Mouse (Mus musculus): ENCODE results near the gene Rimbp3. TPM values are rescaled to one million over a fixed set of nuclear protein-coding genes. Genes with fewer than 3 reads are reported as not detected.

The Rimbp3 gene
- total and polyA plus RNA-seq, 3 experiments, result 0.06 to 0.34 TPM; not detected in 1

DNA sequence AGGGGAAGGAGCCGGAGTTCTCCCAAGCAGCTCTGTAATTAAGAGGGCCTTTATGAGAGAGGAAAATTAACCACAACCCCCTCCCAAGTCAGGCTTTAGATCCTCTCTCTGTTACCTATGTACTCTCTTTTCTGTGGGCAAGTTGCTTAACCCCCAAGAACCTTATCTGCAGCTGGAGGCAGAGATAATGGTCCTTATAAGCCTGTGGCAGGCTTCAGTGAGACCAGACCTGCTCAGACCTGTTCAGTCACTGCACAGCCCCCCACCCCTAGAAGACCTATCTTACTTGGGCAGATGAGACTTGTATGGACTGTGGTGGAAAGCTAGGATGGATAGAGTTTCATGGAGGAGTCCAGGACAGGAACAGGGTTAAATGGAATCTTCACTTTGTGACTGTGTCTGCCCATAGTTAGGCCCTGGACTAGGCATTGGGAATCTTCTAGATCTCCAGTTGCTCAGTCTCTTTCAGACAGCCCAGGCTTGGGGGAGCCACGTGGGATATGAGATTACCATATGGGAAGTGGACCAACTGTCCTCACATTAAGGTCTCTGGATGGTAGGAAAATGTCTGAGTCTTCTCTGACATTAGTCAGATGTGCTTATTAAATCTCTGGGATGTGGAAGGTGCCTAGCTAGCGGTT lies 43.8 kb downstream of the Rimbp3 start:
- in situ Hi-C loops (cut with MboI; ENCODE audit: low pct_ligation_motif_present, low pct_unique_long_range_greater_than_20kb, low sequenced_read_pairs) (no loop called here), dilution Hi-C loops (cut with MboI; ENCODE audit: extremely low pct_ligation_motif_present, extremely low pct_unique_long_range_greater_than_20kb, low sequenced_read_pairs) (no loop called here)
- Histone ChIP-seq H3K27ac (ENCODE audit: insufficient read depth, low read depth) (no peak overlapping the region), H3K4me3 (replicated peaks in 1 of 3; ENCODE audit: low read depth in 2 of 3, low read length in 2 of 3, poor library complexity in 1 of 3) (no peak overlapping the region), H3K79me2 (replicated peaks; ENCODE audit: control insufficient read depth, extremely low read depth, insufficient read depth, poor library complexity, severe bottlenecking) (peaks cover 10% of the 10 kb centered on the region; the same call in 1 of the 2 replicates), H3K4me1 (ENCODE audit: control insufficient read depth in 1 of 2, insufficient read depth in 2 of 2) (peaks cover 7 to 34% of the 10 kb centered on the region in 2 experiments), H3K27me3 (replicated peaks) (no peaks in the 10 kb centered on the region), H3K9me3 (replicated peaks; ENCODE audit: low read length) (no peaks in the 10 kb centered on the region), H3K36me3 (replicated peaks in 1 of 2; ENCODE audit: control insufficient read depth in 1 of 2, insufficient read depth in 1 of 2, low read length in 1 of 2) (peaks cover 4 to 33% of the 10 kb centered on the region in 2 experiments), H3K9ac (ENCODE audit: insufficient read depth, low read depth) (no peak overlapping the region), H3K4me2 (ENCODE audit: insufficient read depth, low read depth, poor library complexity, severe bottlenecking) (no peak overlapping the region)
- TF ChIP-seq ZNF384 (IDR thresholded peaks at IDR 0.05; ENCODE audit: low read depth, low read length), result no peak
- TF ChIP-seq SIN3A (IDR thresholded peaks at IDR 0.05; ENCODE audit: low read length), result no peak
- no peak for TF ChIP-seq TCF12 (IDR thresholded peaks at IDR 0.05; ENCODE audit: low read depth, low read length)
- no peak for TF ChIP-seq POLR2AphosphoS2 (IDR thresholded peaks at IDR 0.05; ENCODE audit: low read depth, low read length)
- TF ChIP-seq SMC3 (IDR thresholded peaks at IDR 0.05; ENCODE audit: low read depth, low read length), result no peak
- no peak for TF ChIP-seq MAZ (IDR thresholded peaks at IDR 0.05; ENCODE audit: low read depth, low read length)
- no peak for TF ChIP-seq RAD21 (IDR thresholded peaks at IDR 0.05; ENCODE audit: low read depth, low read length)
- no peak for TF ChIP-seq ZMIZ1 (IDR thresholded peaks at IDR 0.05; ENCODE audit: low read depth, low read length)
- TF ChIP-seq CTCF (conservative IDR thresholded peaks at IDR 0.05 in 1 of 2, IDR thresholded peaks at IDR 0.05 in 1 of 2; ENCODE audit: low read depth in 2 of 2, low read length in 2 of 2), result no peak
- no peak for TF ChIP-seq JUN (IDR thresholded peaks at IDR 0.05; ENCODE audit: insufficient read depth, low read depth, low read length)
- DNase-seq (ENCODE audit: extremely low read depth), result no peak

DNA sequence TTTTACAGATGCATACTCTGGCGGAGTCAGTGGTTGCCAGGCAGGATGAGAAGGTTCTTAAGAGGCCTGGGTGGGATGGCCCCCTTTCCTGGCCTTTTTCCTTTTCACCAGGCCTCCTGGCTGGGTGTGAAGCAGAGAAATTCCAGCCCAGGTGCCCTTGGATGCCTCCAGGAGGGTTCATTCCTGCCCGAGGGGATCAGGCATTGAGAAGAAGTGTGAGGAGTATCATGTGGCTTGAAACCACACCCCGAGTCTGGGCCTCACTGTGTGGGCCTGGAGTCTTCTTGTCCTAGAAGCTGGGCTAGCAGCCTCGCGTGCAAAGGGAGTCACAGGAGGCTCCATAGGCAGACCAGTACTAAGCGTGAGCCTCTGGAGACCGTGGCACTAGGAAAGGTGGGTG lies 44.4 kb downstream of the Rimbp3 start:
- Histone ChIP-seq H3K36me3 (replicated peaks in 1 of 2; ENCODE audit: control insufficient read depth in 1 of 2, insufficient read depth in 1 of 2, low read length in 1 of 2) (peaks cover 10 to 33% of the 10 kb centered on the region in 2 experiments), H3K4me3 (replicated peaks in 1 of 3; ENCODE audit: low read depth in 2 of 3, low read length in 2 of 3, poor library complexity in 1 of 3) (no peak overlapping the region), H3K9me3 (replicated peaks; ENCODE audit: low read length) (no peaks in the 10 kb centered on the region), H3K4me1 (ENCODE audit: control insufficient read depth in 1 of 2, insufficient read depth in 2 of 2) (peaks cover 7 to 38% of the 10 kb centered on the region in 2 experiments), H3K27ac (ENCODE audit: insufficient read depth, low read depth) (no peak overlapping the region), H3K27me3 (replicated peaks) (no peaks in the 10 kb centered on the region), H3K79me2 (replicated peaks; ENCODE audit: control insufficient read depth, extremely low read depth, insufficient read depth, poor library complexity, severe bottlenecking) (peaks cover 10% of the 10 kb centered on the region; the same call in 1 of the 2 replicates), H3K4me2 (ENCODE audit: insufficient read depth, low read depth, poor library complexity, severe bottlenecking) (no peak overlapping the region), H3K9ac (ENCODE audit: insufficient read depth, low read depth) (no peak overlapping the region)
- TF ChIP-seq NELFE (IDR thresholded peaks at IDR 0.05; ENCODE audit: low read depth, low read length) (no peak), TCF12 (IDR thresholded peaks at IDR 0.05; ENCODE audit: low read depth, low read length) (no peak), SMC3 (IDR thresholded peaks at IDR 0.05; ENCODE audit: low read depth, low read length) (no peak), MAZ (IDR thresholded peaks at IDR 0.05; ENCODE audit: low read depth, low read length) (no peak), MAFK (IDR thresholded peaks at IDR 0.05; ENCODE audit: insufficient replicate concordance, low read length) (no peak)
- in situ Hi-C loops (cut with MboI; ENCODE audit: low pct_ligation_motif_present, low pct_unique_long_range_greater_than_20kb, low sequenced_read_pairs) (no loop called here), dilution Hi-C loops (cut with MboI; ENCODE audit: extremely low pct_ligation_motif_present, extremely low pct_unique_long_range_greater_than_20kb, low sequenced_read_pairs) (no loop called here)
- no peak for DNase-seq (ENCODE audit: extremely low read depth)
